8 mouse cellular contexts compared by ENCODE assay signal in the genomic region with DNA sequence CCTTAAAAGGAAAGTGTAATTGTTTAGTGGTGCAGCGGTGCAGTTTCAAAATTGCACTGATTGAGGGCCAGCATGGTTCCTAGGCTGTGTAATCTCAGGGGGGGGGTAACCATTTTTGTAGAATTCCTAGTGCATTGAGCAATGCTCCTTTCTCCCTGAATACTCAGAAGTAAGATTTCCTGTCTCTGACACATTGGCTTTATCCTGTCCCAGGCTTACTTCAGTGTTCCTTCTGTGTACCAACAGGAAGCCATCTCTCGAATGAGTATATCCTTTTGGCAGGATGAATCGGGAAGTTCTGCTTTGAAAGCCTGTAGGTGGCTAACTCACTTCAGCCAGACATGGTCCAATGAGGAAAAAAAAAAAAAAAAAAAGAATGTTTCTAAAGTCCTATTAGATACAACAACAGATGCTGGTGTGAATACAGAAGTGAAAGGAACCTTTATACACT. TPM values are rescaled to one million over a fixed set of nuclear protein-coding genes. Genes with fewer than 3 reads are reported as not detected.
DNase-seq lines count a peak whose midpoint lies in the region; ATAC-seq and TF ChIP-seq lines count a peak whose summit lies in the region.
"Not testable (repeated sequence)": the region's sequence is repeated elsewhere in the genome, so short reads cannot be mapped to it uniquely, and the experiment has no call there.

No protein-coding gene starts in this region.

- H3K4me3 ChIP-seq in heart, embryonic 13.5 days; kidney, embryonic 15.5 days (replicated peaks); liver, adult 2 months (ENCODE audit: insufficient read depth, low read depth, low read length): not testable (repeated sequence)

- H3K79me2 ChIP-seq in liver, adult 2 months (ENCODE audit: control insufficient read depth, insufficient read depth, low read length), result not testable (repeated sequence)

- TF ChIP-seq CTCF in liver, adult 2 months (IDR thresholded peaks at IDR 0.05; ENCODE audit: low read depth, low read length), result not testable (repeated sequence)

- peak; percentile 84 for DNase-seq in NIH3T3 (ENCODE audit: low read depth)
- DNase-seq in cerebellum, adult 8-10 months, result peak; percentile 5
- DNase-seq in forelimb bud, embryonic 11.5 days (ENCODE audit: low read depth, low spot score), result peak; percentile 47
- DNase-seq in liver, adult 2 months (ENCODE audit: extremely low read depth, low read depth, low spot score), result peak; percentile 43
- peak; percentile 3 to 18 for DNase-seq in natural killer cell, adult 2 months (ENCODE audit: low spot score in 2 of 2)
- DNase-seq in thymus, postnatal 14 days, result peak; percentile 3

- not testable (repeated sequence) for TF ChIP-seq POLR2A in liver, adult 2 months (IDR thresholded peaks at IDR 0.05; ENCODE audit: extremely low read depth, insufficient read depth, low read length)

- H3K36me3 ChIP-seq in heart, embryonic 13.5 days, result peaks cover 47% of the 10 kb centered on the region
- peaks cover 62% of the 10 kb centered on the region for H3K36me3 ChIP-seq in kidney, embryonic 15.5 days
- H3K36me3 ChIP-seq in liver, adult 2 months (ENCODE audit: control insufficient read depth, insufficient read depth, low read length), result not testable (repeated sequence)

- not testable (repeated sequence) for ATAC-seq in heart, embryonic 13.5 days (ENCODE audit: extremely low read depth, insufficient number of reproducible peaks, low FRiP score, low TSS enrichment)
- 0 out of 2 replicates have a peak, but pooled peaks have one; percentile 10 for ATAC-seq in kidney, embryonic 15.5 days (replicated peaks; ENCODE audit: low FRiP score)

- H3K9ac ChIP-seq in heart, embryonic 13.5 days; kidney, embryonic 15.5 days; liver, adult 2 months (ENCODE audit: low read depth, low read length): not testable (repeated sequence)

- H3K4me2 ChIP-seq in heart, embryonic 13.5 days; kidney, embryonic 15.5 days: not testable (repeated sequence)

- peak overlapping the region; percentile 3; the same call in 1 of the 2 replicates for H3K27ac ChIP-seq in heart, embryonic 13.5 days (replicated peaks)
- peak overlapping the region; percentile 0 for H3K27ac ChIP-seq in kidney, embryonic 15.5 days
- H3K27ac ChIP-seq in liver, adult 2 months (replicated peaks; ENCODE audit: insufficient read depth, low read depth, low read length), result not testable (repeated sequence)

- 68% methylated on average over 3 of the region's 3 CpGs for WGBS in heart, embryonic 13.5 days
- WGBS in kidney, embryonic 15.5 days, result 73% methylated on average over 3 of the region's 3 CpGs
- WGBS in liver, adult 2 months, result 60% methylated on average over 3 of the region's 3 CpGs

- not testable (repeated sequence) for H3K27me3 ChIP-seq in heart, embryonic 13.5 days (replicated peaks); kidney, embryonic 15.5 days; liver, adult 2 months (ENCODE audit: control insufficient read depth, insufficient read depth, low read length)

- H3K4me1 ChIP-seq in heart, embryonic 13.5 days, result peaks cover 12% of the 10 kb centered on the region; the same call in 1 of the 2 replicates
- H3K4me1 ChIP-seq in kidney, embryonic 15.5 days; liver, adult 2 months (ENCODE audit: control insufficient read depth, insufficient read depth, low read length): not testable (repeated sequence)

- peaks cover 71% of the 10 kb centered on the region for H3K9me3 ChIP-seq in heart, embryonic 13.5 days
- peaks cover 11% of the 10 kb centered on the region for H3K9me3 ChIP-seq in kidney, embryonic 15.5 days (replicated peaks)

RNA-seq across cellular contexts. Expression of a gene that starts 33.8 kb away (rescaled TPM):
- polyA plus RNA-seq in heart, embryonic 13.5 days (2015; fragmentation: Nextera tagmentation; extraction: Ambion mirVana), result 101 and 109 TPM in 2 replicates
- polyA plus RNA-seq in kidney, embryonic 15.5 days (2015; fragmentation: Nextera tagmentation; extraction: Ambion mirVana), result 193 and 248 TPM in 2 replicates
- total RNA-seq in liver, adult 2 months (2014; rRNA removed), result 8.0 and 11.5 TPM in 2 replicates
- 102 and 123 TPM in 2 replicates for polyA plus RNA-seq in liver, adult 2 months (2012; rRNA removed)

Comparison
In these comparisons a context has a peak if more than half of its experiments do, and no peak if none do; other contexts are left out.
1. DNase-seq: peak in every context shown above with its lines; median percentile 84 in NIH3T3; 47 in forelimb bud, embryonic 11.5 days; 43 in liver, adult 2 months; 10 in natural killer cell, adult 2 months; 5 in cerebellum, adult 8-10 months; 3 in thymus, postnatal 14 days.